Mouse (Mus musculus) adrenal gland, postnatal 4 days (tissue): ENCODE measurements around the gene Gm7849. TPM values are rescaled to one million over a fixed set of nuclear protein-coding genes. Genes with fewer than 3 reads are reported as not detected.
"Not testable (repeated sequence)": the region's sequence is repeated elsewhere in the genome, so short reads cannot be mapped to it uniquely, and the experiment has no call there.

ENCODE experiments used
- DNase-seq, 2 experiments: peaks; one replicate each; pipeline ENCODE4 v3.0.0; 2021 to 2022; ENCODE audit warnings: low spot score in 2 of 2, mixed read lengths in 2 of 2
- long read RNA-seq, 2 experiments: library from polyadenylated mRNA; stranded (forward); transcript quantifications; one replicate each; pipeline ENCODE4 v2.0.0; 2021
- total RNA-seq, 2 experiments: library from RNA; stranded (reverse); gene quantifications; 2 replicates each; pipeline ENCODE4 v1.2.3; 2021

The Gm7849 gene
- total RNA-seq = not detected
- long read RNA-seq, experiment 1 = 0 reads
- long read RNA-seq, experiment 2 = 0 reads

- not testable (repeated sequence) for DNase-seq
These were observed at the start of gene Gm7849 for GRCm38 (mm10) chr8:21456460-21456859. Gm7849 (minus strand) TSS chr8:21456560.

- not testable (repeated sequence) for DNase-seq
These were observed 29.2 kb downstream of the Gm7849 start, which contains the start of gene Defa36 for GRCm38 (mm10) chr8:21427111-21427510. Defa36 (plus strand) TSS chr8:21427411.

Other genes starting within 250 kb of the Gm7849 start
- not detected for gene Gm15292, start 206.8 kb downstream of the Gm7849 start, total RNA-seq
- not detected for gene Defa27, start 141.0 kb downstream of the Gm7849 start, total RNA-seq
- gene Defa29, start 129.5 kb downstream of the Gm7849 start, total RNA-seq = not detected
- gene Defa2, start 78.0 kb downstream of the Gm7849 start, total RNA-seq = not detected
- not detected for gene Defa33, start 64.7 kb downstream of the Gm7849 start, total RNA-seq
- gene Defa36, start 29.1 kb downstream of the Gm7849 start, total RNA-seq = not detected
- not detected for gene Defa20, start 52.7 kb upstream of the Gm7849 start, total RNA-seq
- not detected for gene Defa32, start 72.5 kb upstream of the Gm7849 start, total RNA-seq
- not detected for gene Defa37, start 108.8 kb upstream of the Gm7849 start, total RNA-seq
- gene Defa28, start 126.4 kb upstream of the Gm7849 start, total RNA-seq = not detected
- gene Gm7861, start 137.9 kb upstream of the Gm7849 start, total RNA-seq = not detected
- not detected for gene Defa26, start 161.6 kb upstream of the Gm7849 start, total RNA-seq
- gene Defa17, start 199.2 kb upstream of the Gm7849 start, total RNA-seq = not detected
- not detected for gene Defa34, start 209.2 kb upstream of the Gm7849 start, total RNA-seq
- gene AY761184, start 247.1 kb upstream of the Gm7849 start, total RNA-seq = not detected